Mouse (Mus musculus): ENCODE results near the gene Inmt. TPM values are rescaled to one million over a fixed set of nuclear protein-coding genes. Genes with fewer than 3 reads are reported as not detected.

Gene Inmt
- total RNA-seq, 1 experiment from 2014 or later: not detected

DNA sequence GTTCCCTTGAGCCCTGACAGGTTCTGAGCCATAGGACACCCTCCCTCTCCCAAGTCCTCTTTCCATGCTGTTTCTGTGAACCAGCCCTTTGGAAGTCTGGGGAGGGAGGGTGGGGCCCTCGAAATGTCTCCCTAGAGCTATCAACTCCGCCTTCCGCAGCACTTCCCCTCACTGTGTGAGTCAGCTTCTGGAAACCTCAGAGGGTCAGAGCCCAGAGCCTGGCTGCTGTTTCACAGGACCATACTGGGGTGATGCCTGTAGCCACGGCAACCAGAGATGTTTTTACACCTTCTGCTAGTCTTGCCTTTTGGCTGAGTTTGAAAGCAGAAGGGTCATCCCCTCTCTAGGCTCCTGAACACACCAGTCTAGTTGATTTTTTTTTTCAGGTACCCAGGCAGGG, 51.8 kb downstream of the Inmt start:
- ATAC-seq (replicated peaks in 1 of 2; ENCODE audit: insufficient read depth in 1 of 2, low FRiP score in 2 of 2, low TSS enrichment in 1 of 2, low read depth in 1 of 2, poor library complexity in 2 of 2, severe bottlenecking in 2 of 2): peak; percentile 42 to 50; a peak in 2 of 4 replicates

Other genes starting within 250 kb of the Inmt start
- gene Nod1, start 202.4 kb downstream of the Inmt start, total RNA-seq (2017): 5.8 and 9.1 TPM in 2 replicates
- gene Ggct, start 182.1 kb downstream of the Inmt start, total RNA-seq (2017): 24.8 and 52.7 TPM in 2 replicates
- gene Gars, start 137.0 kb downstream of the Inmt start, total RNA-seq (2017): 101 and 119 TPM in 2 replicates
- not detected in 2 replicates for gene Crhr2, start 42.0 kb downstream of the Inmt start, total RNA-seq (2017)
- gene Mindy4, start 28.3 kb upstream of the Inmt start, total RNA-seq (2017): 10.2 and 14.9 TPM in 2 replicates
- gene Aqp1, start 161.4 kb upstream of the Inmt start, total RNA-seq (2017): 12.3 and 60.0 TPM in 2 replicates
- not detected in 2 replicates for gene Ghrhr, start 201.3 kb upstream of the Inmt start, total RNA-seq (2017)